Mouse (Mus musculus) cerebellum, adult (tissue): Measurements from ENCODE around the gene Olfr1349.
"Not testable (repeated sequence)": the region's sequence is repeated elsewhere in the genome, so short reads cannot be mapped to it uniquely, and the experiment has no call there.

Experiments
- ATAC-seq: cut with Nextera tagmentation; 2 replicates; pipeline ENCODE4 v1.9.2; 2017; ENCODE audit warnings: mild to moderate bottlenecking, moderate library complexity, mixed read lengths; ENCODE audit not compliant: insufficient number of reproducible peaks, low FRiP score, low TSS enrichment

Olfr1349 gene

GRCm38 (mm10) chr7:6522850-6523249 is at the start of gene Olfr1349:
TSS of gene Olfr1349 (minus strand) at chr7:6522950.
- no peak for ATAC-seq

- no peak for ATAC-seq
Measured at GRCm38 (mm10) chr7:6564541-6564940, 41.8 kb upstream of the Olfr1349 start, which contains the start of gene Olfr1350. TSS of gene Olfr1350 (plus strand) at chr7:6564841.

DNA sequence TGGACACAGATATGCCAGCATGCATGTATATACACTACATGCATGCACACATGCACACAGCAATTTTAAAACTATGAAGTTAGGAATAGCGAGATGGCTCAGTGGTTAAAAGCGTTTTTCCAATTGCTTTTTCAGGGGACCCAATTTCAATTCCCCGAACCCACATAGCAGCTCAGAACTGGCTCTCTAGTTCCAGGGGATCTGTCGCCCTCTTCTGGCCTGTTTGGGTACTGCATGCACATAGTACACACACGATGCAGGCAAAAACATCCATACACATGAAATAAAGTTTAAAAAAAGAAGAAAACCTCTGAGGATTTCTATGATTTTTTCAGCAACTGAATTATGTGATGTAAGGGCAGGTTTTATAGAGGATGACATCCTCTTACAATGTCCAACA is 3.4 kb upstream of the Olfr1349 start:
- ATAC-seq: no peak

- no peak for ATAC-seq
Measured at GRCm38 (mm10) chr7:6525001-6525400, 2.3 kb upstream of the Olfr1349 start.

GRCm38 (mm10) chr7:6521666-6522065 is 1.1 kb downstream of the Olfr1349 start:
- ATAC-seq: no peak

DNA sequence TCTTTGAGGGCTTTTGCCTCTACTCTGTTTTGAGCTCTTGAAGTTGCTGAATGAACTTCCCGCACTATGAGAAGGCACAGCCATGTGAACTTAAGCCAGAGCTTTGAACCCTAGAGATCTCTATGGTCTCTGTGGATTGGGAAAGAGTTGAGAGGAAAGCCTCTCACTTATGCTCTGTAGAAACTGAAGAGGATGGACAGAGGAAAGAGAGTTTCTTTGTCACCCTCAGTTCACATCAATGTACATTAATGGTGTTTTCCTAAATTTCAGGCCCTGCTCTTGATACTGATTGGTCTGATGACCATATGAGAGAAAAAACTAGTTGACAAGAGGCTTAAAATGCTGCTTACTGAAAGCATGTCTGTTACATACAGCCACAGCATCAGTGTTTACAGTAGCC is 14.1 kb downstream of the Olfr1349 start, which contains the start of gene Olfr1348:
TSS of gene Olfr1348 (minus strand) at position 101 of the 400 bp plus-strand sequence.
- no peak for ATAC-seq

DNA sequence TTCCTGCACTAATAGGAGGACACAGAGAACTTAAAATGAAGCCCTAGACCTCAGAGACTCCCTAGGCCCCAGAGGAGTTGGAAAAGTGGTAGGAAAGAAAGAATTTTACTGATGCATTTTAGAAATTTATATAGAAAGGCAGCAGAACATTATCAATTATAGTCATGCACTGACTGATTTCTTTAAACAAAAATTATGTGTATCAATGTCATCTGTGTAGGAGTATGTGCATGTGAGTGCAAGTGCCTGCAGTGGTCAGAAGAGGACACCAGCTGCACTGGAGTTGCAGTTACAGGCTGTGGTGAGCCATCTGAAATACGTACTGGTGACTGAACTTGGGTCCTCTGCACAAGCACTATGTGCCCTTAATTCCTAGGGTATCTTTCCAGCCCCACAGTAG is 23.1 kb downstream of the Olfr1349 start, which contains the start of gene Olfr1347:
TSS of gene Olfr1347 (minus strand) at position 101 of the 400 bp plus-strand sequence.
- ATAC-seq: no peak

DNA sequence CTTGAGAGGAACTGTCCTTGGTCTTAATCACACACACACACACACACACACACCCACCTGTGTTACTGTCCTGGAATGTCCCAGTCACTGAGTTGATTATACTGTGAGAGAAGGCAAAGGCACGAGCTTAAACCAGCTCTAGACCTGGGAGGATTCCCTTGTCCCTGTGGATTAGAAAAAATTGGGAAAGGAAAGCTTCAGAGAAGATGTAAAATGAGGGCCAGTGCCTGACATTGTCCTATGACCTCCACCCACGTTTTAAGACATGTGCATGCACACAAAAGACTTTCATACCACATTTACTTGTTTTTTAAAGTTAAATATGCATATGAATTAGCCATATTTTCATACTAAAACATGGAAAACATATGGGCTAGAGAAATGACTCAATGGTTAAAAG is 35.9 kb downstream of the Olfr1349 start, which contains the start of gene Olfr5:
TSS of gene Olfr5 (minus strand) at position 101 of the 400 bp plus-strand sequence.
- ATAC-seq: no peak

DNA sequence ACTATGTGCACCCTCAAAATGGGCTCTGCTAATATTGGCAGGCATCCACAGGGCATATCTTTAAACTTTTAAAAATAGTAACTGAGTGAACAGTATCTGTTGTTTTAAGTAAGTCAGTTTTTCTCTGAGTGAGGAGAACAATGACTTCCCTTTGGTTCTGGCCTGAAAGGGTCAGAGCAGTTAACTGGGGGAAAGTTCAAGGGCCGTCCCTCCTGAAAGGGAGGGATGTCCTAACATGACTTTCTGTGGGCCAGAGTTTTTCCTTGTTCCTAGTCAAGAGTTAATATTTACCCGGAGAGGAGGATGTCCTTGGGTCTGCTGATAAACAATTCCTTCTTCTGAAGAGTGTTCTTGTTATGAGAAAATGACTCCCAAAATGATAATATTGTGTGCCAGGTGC is 45.1 kb downstream of the Olfr1349 start:
- ATAC-seq: not testable (repeated sequence)

DNA sequence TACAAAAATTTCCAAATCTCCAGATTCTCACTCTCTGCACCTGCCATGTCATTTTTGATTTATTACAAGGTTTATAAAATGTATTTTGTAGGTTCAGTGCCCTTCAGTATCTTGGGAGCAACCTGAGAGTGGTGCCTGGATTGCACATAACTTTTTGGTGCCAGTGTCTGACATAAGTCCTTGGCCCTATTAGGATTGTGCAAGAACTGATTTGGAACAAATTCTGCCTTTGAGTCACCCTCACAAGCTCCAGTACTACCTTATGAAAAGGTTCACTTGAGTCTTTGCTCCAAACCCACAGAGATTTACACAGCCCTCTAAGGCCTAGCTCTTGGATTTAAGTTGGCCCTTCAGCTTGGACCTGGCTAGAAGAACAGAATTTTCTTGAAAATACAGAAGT is 55.8 kb downstream of the Olfr1349 start, which contains the start of gene Olfr1346:
TSS of gene Olfr1346 (plus strand) at position 151 of the 400 bp plus-strand sequence.
- no peak for ATAC-seq
